Mouse (Mus musculus) stomach, embryonic 14.5 days (tissue): ENCODE results near the gene Sgca. TPM values are rescaled to one million over a fixed set of nuclear protein-coding genes. Genes with fewer than 3 reads are reported as not detected.

ENCODE experiments used
- ATAC-seq: fragments of 200-750 bp; cut with Nextera tagmentation; 2 replicates; pipeline ENCODE4 v1.8.0; 2017; ENCODE audit warnings: low read depth, moderate TSS enrichment; ENCODE audit not compliant: insufficient number of reproducible peaks, insufficient read depth, low FRiP score
- H3K27ac ChIP-seq: fragments of 300-500 bp; sonication (generic); 2 replicates; pipeline ENCODE4 v1.5.1; 2014; ENCODE audit warnings: mild to moderate bottlenecking, low read length, moderate library complexity, mixed read lengths
- H3K27me3 ChIP-seq: fragments of 300-500 bp; sonication (generic); 2 replicates; pipeline ENCODE4 v1.6.1; 2014; ENCODE audit warnings: low read length, control low read depth, mixed read lengths; ENCODE audit not compliant: control insufficient read depth, insufficient read depth
- H3K36me3 ChIP-seq: fragments of 300-500 bp; sonication (generic); 2 replicates; pipeline ENCODE4 v1.6.1; 2014; ENCODE audit warnings: mild to moderate bottlenecking, control low read depth, low read length, moderate library complexity, mixed read lengths; ENCODE audit not compliant: control insufficient read depth, insufficient read depth
- H3K4me1 ChIP-seq: fragments of 300-500 bp; sonication (generic); 2 replicates; pipeline ENCODE4 v1.6.1; 2014; ENCODE audit warnings: low read length, control low read depth, mixed read lengths; ENCODE audit not compliant: control insufficient read depth, insufficient read depth
- H3K4me2 ChIP-seq: fragments of 300-500 bp; sonication (generic); replicated peaks from 2 replicates; pipeline ENCODE4 v1.6.1; 2014; ENCODE audit warnings: low read depth, low read length, control low read depth
- H3K4me3 ChIP-seq: fragments of 300-500 bp; sonication (generic); 2 replicates; pipeline ENCODE4 v1.5.1; 2014; ENCODE audit warnings: low read depth, low read length, control low read depth
- H3K9ac ChIP-seq: fragments of 300-500 bp; sonication (generic); replicated peaks from 2 replicates; pipeline ENCODE4 v1.6.1; 2014; ENCODE audit warnings: low read depth, mild to moderate bottlenecking, control low read depth, low read length, moderate library complexity, mixed read lengths
- H3K9me3 ChIP-seq: fragments of 300-500 bp; sonication (generic); 2 replicates; pipeline ENCODE4 v1.6.1; 2016; ENCODE audit warnings: low read depth, low read length, control low read depth; ENCODE audit not compliant: control insufficient read depth
- WGBS: fragments of 180-500 bp; shearing (Covaris S2); extraction: QIAGEN DNeasy Blood & Tissue Kit; methylation state at CpG from one replicate; pipeline ENCODE4 v1.1.7; 2014; 5-methylcytosine and 5-hydroxymethylcytosine counted together
- polyA plus RNA-seq: library from polyadenylated mRNA; unstranded; fragments of >200 nt; fragmentation: Nextera tagmentation; extraction: Ambion mirVana; gene quantifications from 2 replicates; pipeline ENCODE4 v1.2.1, GENCODE M21; 2014

Sgca gene
- 0.30 and 0.46 TPM in 2 replicates for polyA plus RNA-seq

- Histone ChIP-seq H3K4me1 (no peaks in the 10 kb centered on the region), H3K27ac (no peak within 1 kb of the TSS), H3K36me3 (no peaks in the 10 kb centered on the region), H3K27me3 (no peaks in the 10 kb centered on the region), H3K4me3 (no peak within 1 kb of the TSS), H3K4me2 (no peak within 1 kb of the TSS), H3K9me3 (no peaks in the 10 kb centered on the region), H3K9ac (no peak within 1 kb of the TSS)
- no peak for ATAC-seq
- WGBS: 65% methylated on average over 5 of the region's 5 CpGs
Observed at GRCm38 (mm10) chr11:94976199-94976598, at the start of gene Sgca. Gene Sgca (minus strand): TSS chr11:94976327.

GRCm38 (mm10) chr11:95025227-95026012 is 49.3 kb upstream of the Sgca start:
- peak overlapping the region; percentile 21; the same call in 1 of the 2 replicates for H3K27ac ChIP-seq
- H3K9ac ChIP-seq: no peak overlapping the region
- 80% methylated on average over 11 of the region's 11 CpGs for WGBS
- no peaks in the 10 kb centered on the region for H3K9me3 ChIP-seq
- no peak overlapping the region for H3K4me3 ChIP-seq
- peaks cover 39% of the 10 kb centered on the region for H3K36me3 ChIP-seq
- H3K4me2 ChIP-seq: no peak overlapping the region
- no peaks in the 10 kb centered on the region for H3K27me3 ChIP-seq
- peak; percentile 19; the same call in 1 of the 2 replicates for ATAC-seq
- peaks cover 8% of the 10 kb centered on the region for H3K4me1 ChIP-seq

GRCm38 (mm10) chr11:95024439-95025184 is 48.5 kb upstream of the Sgca start:
- H3K27me3 ChIP-seq: no peaks in the 10 kb centered on the region
- H3K27ac ChIP-seq: no peak overlapping the region
- ATAC-seq: no peak
- H3K4me1 ChIP-seq: peaks cover 8% of the 10 kb centered on the region
- no peak overlapping the region for H3K4me3 ChIP-seq
- H3K9me3 ChIP-seq: no peaks in the 10 kb centered on the region
- H3K4me2 ChIP-seq: no peak overlapping the region
- H3K9ac ChIP-seq: no peak overlapping the region
- peaks cover 46% of the 10 kb centered on the region for H3K36me3 ChIP-seq
- 67% methylated on average over 29 of the region's 29 CpGs for WGBS

GRCm38 (mm10) chr11:95023481-95023880 is 47.4 kb upstream of the Sgca start:
- Histone ChIP-seq H3K9me3 (no peaks in the 10 kb centered on the region), H3K27ac (no peak overlapping the region), H3K4me2 (no peak overlapping the region), H3K9ac (no peak overlapping the region), H3K36me3 (peaks cover 50% of the 10 kb centered on the region), H3K4me3 (no peak overlapping the region), H3K4me1 (peaks cover 8% of the 10 kb centered on the region), H3K27me3 (no peaks in the 10 kb centered on the region)
- whole genome bisulfite sequencing: 90% methylated on average over 9 of the region's 9 CpGs
- no peak for ATAC-seq

GRCm38 (mm10) chr11:95022237-95022992 is 46.3 kb upstream of the Sgca start:
- ATAC-seq: no peak
- H3K4me1 ChIP-seq: peaks cover 8% of the 10 kb centered on the region
- 81% methylated on average over 10 of the region's 10 CpGs for WGBS
- H3K36me3 ChIP-seq: peaks cover 50% of the 10 kb centered on the region
- no peak overlapping the region for H3K27ac ChIP-seq
- H3K4me3 ChIP-seq: no peak overlapping the region
- no peaks in the 10 kb centered on the region for H3K9me3 ChIP-seq
- H3K9ac ChIP-seq: no peak overlapping the region
- no peak overlapping the region for H3K4me2 ChIP-seq
- H3K27me3 ChIP-seq: no peaks in the 10 kb centered on the region

GRCm38 (mm10) chr11:95015484-95015883 is 39.4 kb upstream of the Sgca start:
- ATAC-seq: no peak
- Histone ChIP-seq H3K9me3 (no peaks in the 10 kb centered on the region), H3K4me3 (no peak overlapping the region), H3K4me2 (no peak overlapping the region), H3K4me1 (peaks cover 16% of the 10 kb centered on the region), H3K27me3 (no peaks in the 10 kb centered on the region), H3K27ac (no peak overlapping the region), H3K36me3 (peaks cover 27% of the 10 kb centered on the region; the same call in 1 of the 2 replicates), H3K9ac (no peak overlapping the region)
- WGBS: 60% methylated on average over 3 of the region's 3 CpGs

GRCm38 (mm10) chr11:95012487-95012886 is 36.4 kb upstream of the Sgca start:
- no peak overlapping the region for H3K4me3 ChIP-seq
- H3K4me2 ChIP-seq: peak overlapping the region; percentile 62; the same call in 1 of the 2 replicates
- H3K27me3 ChIP-seq: no peaks in the 10 kb centered on the region
- no peaks in the 10 kb centered on the region for H3K9me3 ChIP-seq
- peaks cover 19% of the 10 kb centered on the region for H3K4me1 ChIP-seq
- no peak overlapping the region for H3K9ac ChIP-seq
- no peak overlapping the region for H3K27ac ChIP-seq
- WGBS: 52% methylated on average over 3 of the region's 3 CpGs
- H3K36me3 ChIP-seq: peaks cover 15% of the 10 kb centered on the region; the same call in 1 of the 2 replicates
- ATAC-seq: no peak

GRCm38 (mm10) chr11:95012075-95012474 is 35.9 kb upstream of the Sgca start:
- H3K9me3 ChIP-seq: no peaks in the 10 kb centered on the region
- H3K9ac ChIP-seq: 0 out of 2 replicates have a peak overlapping the region, but pooled peaks have one; percentile 7
- peak; percentile 50; the same call in 1 of the 2 replicates for ATAC-seq

More at GRCm38 (mm10) chr11:95012075-95012474, 35.9 kb upstream of the Sgca start:
- peaks cover 24% of the 10 kb centered on the region for H3K4me1 ChIP-seq
- H3K4me3 ChIP-seq: 0 out of 2 replicates have a peak overlapping the region, but pooled peaks have one; percentile 67
- no peaks in the 10 kb centered on the region for H3K27me3 ChIP-seq
- H3K36me3 ChIP-seq: peaks cover 15% of the 10 kb centered on the region; the same call in 1 of the 2 replicates
- 27% methylated on average over 3 of the region's 3 CpGs for WGBS
- H3K4me2 ChIP-seq: peak overlapping the region; percentile 62
- no peak overlapping the region; the same call in 1 of the 2 replicates for H3K27ac ChIP-seq
